Mouse (Mus musculus) frontal cortex, adult 2 months (tissue): ENCODE results near the gene Olfr314. TPM values are rescaled to one million over a fixed set of nuclear protein-coding genes. Genes with fewer than 3 reads are reported as not detected.
"Not testable (repeated sequence)": the region's sequence is repeated elsewhere in the genome, so short reads cannot be mapped to it uniquely, and the experiment has no call there.

ENCODE experiments used
- DNase-seq, 2 experiments: peaks; one replicate each; pipeline ENCODE4 v3.0.0; 2022; ENCODE audit warnings: low spot score in 1 of 2; ENCODE audit errors: extremely low spot score in 1 of 2
- polyA plus RNA-seq: library from polyadenylated mRNA; depleted of rRNA; stranded (reverse); fragments of >200 nt; gene quantifications from 2 replicates; pipeline ENCODE4 v1.2.3, GENCODE M21; 2012; rRNA removed

The Olfr314 gene
- polyA plus RNA-seq, result not detected in 2 replicates

DNA sequence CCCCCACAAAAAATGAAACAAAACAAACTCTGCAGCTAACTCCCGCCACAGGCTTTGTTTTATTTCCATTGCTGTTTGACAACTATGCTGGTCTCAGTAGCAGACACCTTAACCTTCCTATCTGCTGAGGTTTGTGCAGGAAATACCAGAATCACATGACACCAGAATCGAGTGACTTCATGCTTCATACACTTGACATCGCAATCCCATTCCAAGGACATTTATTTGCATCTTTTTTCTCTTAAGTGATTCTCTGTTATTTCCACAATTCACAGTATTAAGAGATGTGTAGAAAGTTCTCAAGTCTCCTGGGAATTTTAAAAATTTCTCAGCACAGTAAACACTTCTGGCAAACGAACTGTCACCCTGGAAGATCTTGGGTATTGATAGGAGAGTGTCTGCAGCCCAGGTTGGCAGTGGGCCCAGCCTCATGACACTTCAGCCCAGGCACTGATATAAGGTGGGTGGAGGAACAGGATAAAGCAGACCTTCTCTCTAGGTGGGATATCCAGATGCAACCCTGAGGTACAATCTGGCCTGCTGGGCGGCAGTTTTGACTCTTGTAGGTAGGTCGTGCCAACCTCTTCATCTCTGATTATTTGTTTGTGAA is at the start of gene Olfr314:
Gene Olfr314 (plus strand): TSS at position 473 of the 610 bp plus-strand sequence.
- DNase-seq, result no peak

DNA sequence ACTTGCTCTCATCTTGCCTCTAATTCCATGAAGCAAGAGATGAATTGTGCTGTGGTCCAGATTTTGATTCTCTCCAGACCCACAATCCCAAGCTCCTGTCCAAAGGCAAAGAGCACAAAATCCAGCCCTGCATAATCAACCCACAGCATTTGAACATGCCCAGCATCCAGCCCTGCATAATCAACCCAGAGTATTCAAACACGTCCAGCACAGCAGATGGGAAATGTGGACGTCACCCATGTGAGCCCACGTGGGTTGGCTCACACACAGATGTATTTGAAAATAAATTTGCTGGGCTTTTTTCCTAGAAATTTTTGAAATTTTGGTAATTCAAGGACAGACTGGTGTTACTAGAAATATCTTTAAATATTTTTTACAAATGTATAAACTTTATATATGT is 49.4 kb upstream of the Olfr314 start:
- peak in 1 of 2 experiments; percentile 47 for DNase-seq

DNA sequence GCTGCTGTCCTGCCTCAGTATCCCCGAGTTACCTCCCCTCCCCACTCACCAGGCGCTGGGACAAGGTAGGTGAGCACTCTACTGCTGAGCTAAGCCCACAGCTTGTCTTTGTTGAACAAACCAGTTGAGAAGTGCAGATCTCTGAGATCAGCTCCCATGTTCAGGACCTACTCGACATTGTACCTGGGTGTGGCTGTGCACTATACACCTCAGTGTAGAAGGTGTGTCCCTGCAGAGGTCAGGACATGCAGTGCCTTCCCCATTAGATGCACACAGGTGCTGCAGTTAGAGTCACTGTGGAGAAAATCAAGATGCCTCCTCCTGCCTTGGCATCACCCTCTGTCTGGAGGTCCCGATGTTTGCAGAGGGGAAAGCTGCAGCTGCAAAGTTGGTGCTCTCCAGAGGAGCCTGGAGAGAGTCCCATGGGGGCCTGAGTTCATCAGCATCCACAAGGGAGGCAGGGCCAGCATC is 43.9 kb upstream of the Olfr314 start, which contains the start of gene Olfr317:
Gene Olfr317 (minus strand): TSS at position 421 of the 471 bp plus-strand sequence.
- DNase-seq, result no peak

DNA sequence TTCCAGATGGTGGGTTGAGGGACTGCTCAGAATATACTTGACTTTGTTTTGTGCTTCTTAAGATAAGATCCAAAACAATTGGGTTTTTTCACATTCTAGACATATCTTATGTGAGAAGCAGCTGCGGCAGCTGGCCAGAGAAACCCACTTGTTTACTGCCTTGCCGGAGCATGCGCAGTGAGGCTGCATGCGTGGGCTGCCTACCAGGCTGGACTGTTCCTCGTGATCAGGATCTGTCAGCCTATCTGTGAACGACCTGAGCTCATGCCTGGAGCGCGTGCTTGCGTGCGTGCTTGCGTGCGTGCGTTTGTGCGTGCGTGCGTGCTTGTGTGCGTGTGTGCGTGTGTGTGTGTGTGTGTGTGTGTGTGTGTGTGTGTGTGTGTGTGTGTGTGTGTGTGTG is 31.7 kb upstream of the Olfr314 start:
- peak; percentile 35 to 73 for DNase-seq

DNA sequence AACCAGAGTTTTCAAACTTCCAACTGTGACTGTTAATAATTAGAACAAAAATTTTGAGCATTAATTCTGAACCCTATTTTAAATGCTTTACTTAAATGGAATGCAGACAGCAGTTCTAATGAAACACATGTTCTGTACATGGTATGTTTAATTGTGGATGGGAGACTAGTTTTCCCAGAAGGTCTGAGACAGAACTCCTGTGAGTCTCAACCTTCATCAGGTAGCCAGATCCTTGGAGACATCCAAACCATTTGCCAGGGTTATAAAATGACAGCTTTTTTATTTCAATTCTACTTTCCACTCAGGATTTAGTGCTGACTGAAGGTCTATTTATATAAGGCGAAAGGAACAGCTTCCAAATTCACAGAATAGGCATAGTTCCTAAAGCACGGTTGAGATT is 30.3 kb upstream of the Olfr314 start, which contains the start of gene Olfr316:
Gene Olfr316 (plus strand): TSS at position 301 of the 400 bp plus-strand sequence.
- no peak for DNase-seq

DNA sequence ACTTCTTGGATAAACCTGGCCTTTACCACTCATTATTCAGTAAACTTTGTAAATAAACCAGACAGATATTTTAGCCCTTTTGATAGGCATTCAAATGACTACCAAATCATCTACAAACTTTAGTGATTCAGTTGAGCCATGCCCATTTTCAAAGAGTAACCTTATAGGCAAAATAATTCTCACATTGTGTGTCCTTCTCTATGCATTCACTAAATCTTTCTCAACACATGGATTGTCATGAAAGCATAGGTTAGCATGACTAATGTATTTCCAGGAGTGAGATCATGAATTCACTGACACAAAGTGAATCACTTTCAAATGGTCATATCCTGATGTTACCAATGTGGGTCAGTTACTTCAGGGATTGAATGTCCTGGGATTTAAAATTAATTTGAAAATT is 9.9 kb upstream of the Olfr314 start, which contains the start of gene Olfr315:
Gene Olfr315 (plus strand): TSS at position 301 of the 400 bp plus-strand sequence.
- no peak for DNase-seq

DNA sequence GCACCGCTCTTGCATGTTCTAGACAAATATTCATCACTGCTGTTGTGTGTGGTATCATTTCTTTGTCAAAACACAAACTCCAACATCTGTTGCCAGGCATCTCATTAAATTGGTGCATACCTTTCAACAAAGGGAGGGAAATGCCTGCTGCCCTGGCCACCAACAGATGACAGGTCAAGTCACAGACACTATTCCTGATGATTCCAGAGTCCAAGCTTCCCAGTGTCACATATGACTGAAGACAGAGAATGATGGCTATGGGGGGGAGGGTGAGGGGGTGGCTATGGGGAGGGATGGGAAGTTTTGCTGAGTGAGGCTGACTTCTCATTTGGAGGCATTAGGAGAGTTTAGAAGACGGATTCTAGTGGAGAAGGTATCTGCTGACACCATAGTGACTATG is 1.4 kb downstream of the Olfr314 start:
- no peak for DNase-seq

DNA sequence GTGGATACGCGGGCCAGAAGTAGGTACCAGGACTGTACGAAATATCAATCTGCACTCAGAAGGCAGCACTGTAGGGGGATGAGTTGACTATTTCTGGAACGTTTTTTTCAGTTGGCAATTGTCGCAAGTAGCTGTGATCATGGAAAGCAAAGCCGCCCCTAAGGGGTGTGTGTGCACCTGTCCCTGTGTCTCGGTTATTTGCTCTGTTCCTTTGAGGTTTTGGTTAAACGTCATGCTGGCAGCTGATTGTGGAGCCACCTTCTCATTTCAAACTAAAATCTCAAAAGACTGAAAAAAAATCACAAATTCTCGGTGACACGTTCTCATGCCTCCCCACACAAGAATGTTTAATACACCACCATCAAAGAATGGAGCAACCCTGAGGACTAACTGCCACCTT is 4.9 kb downstream of the Olfr314 start:
- no peak for DNase-seq

DNA sequence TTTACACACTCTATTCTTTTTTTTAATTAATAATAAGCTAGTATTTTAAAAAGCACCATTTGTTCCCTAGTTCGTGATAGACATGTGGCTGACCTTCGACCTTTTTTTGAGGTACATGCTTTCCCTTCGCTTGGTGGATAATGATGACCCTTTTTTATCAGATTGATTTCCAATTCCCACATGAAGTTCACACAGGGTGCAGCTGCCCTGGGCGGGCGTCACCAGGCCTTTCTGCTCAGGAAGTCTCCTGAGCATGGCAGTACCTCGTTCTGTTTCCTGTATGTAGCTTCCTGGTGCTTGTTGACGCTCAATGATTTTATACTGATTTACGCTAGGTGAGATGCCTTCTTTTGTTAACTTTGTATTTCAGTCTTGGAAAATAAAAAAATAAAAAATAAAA is 5.6 kb downstream of the Olfr314 start:
- DNase-seq, result no peak

DNA sequence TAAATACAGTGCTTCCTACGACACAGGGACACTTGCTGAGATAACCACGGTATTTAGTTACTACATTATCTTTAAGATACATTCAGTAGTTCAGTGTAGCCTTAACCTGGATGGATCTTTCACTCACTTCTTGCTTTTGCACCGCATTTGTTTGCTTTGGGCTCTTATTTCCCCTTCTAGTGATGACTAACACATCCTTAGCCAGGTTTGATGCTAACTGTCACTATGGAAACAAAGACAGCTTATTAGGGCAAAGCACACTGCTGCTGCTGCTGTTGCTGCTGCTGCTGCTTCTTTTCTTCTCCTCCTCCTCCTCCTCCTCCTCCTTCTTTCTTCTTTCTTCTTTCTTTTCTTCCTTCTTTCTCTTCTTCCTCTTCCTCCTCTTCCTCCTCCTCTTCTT is 6.8 kb downstream of the Olfr314 start:
- no peak for DNase-seq

DNA sequence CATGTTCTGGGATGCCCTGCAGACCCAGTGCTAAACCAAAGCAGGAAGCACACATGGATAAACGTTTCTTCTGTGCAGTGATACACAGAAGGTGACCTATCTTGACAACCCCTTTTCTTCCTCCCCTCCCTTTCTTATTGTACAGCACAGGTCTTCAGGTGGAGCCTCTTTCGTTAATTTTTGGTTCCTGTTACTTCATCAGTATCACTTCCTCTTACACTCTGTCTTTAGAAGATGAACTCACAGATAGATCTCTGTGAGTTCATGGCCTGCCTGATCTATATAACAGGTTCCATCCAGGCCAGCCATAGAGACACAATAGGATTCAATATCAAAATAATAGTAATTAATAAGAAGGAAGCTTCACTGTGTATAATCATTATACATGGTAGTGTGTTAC is 7.3 kb downstream of the Olfr314 start:
- DNase-seq, result no peak

DNA sequence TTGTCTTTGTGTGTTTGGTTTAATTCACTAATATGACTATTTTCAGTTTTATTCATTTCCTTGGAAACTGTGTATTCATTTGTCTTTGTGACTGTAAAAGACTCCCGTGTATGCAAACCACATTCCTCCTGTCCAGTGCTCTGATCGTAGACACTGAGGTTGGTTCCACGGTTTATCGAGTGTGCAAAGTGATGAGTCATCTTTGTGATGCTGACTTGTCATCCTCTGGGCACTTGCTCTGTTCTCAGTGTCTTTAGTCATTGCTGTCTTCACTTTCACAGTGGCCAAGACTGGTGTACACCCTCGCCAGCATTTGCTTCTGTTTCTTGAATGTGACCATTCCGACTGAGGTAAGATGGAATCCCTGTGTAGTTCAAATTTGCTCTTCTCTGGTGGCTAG is 7.9 kb downstream of the Olfr314 start:
- DNase-seq, result no peak

DNA sequence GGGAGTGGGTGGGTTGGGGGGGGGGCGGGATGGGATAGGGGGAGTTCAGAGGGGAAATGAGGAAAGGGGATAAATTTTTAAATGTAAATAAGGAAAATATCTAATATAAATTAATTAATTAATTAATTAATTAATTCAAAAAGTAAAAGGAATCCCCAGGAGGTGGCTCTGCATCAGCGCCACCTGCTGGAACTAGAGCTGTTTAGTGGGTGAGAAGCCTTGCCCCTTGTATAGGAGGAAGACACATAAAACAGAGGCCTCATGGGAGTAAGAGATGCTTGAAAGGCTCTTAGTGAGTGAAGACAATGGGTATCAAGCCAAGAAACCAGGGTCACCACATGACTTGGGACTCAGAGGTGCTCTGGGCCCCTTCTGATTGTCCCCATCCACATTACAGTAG is 13.1 kb downstream of the Olfr314 start:
- DNase-seq, result no peak

DNA sequence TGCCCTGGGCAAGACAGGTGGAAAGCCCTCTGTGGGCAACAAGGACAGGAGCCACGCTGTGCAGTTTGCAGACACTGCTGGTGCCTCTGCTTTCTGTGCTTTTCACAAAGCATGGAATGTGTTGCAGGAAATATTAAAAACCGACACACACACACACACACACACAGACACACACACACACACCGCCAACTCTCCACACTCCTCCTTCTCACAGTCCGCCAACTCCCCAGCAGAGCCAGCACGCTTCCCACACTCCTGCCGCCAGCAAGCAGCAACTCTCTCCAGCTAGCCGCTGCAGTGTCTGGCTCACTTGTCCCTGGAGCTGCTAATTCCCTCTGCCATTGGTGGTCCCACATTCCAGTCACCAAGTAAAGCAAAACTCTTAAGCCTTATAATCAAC is 14.1 kb downstream of the Olfr314 start:
- peak; percentile 71 to 85 for DNase-seq

DNA sequence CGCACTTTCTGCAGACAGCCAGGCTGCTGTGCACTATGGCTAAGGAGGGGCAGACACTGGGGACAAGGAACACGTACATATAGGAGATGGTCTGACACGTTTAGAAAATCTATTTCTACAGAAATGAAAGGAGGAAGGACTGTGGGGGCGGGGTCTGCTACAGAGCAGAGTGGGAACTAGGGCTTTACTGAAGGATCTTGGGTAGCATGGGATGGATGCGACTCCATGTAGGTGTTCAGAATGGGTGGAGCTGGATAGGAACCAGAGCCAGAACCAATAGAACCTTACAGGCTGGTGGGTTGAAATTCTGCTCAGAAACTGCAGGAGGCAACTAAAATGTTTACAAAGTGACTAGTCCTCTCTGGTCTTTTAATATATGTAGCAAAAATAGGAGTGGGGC is 17.0 kb downstream of the Olfr314 start:
- DNase-seq, result peak; percentile 14 to 59

DNA sequence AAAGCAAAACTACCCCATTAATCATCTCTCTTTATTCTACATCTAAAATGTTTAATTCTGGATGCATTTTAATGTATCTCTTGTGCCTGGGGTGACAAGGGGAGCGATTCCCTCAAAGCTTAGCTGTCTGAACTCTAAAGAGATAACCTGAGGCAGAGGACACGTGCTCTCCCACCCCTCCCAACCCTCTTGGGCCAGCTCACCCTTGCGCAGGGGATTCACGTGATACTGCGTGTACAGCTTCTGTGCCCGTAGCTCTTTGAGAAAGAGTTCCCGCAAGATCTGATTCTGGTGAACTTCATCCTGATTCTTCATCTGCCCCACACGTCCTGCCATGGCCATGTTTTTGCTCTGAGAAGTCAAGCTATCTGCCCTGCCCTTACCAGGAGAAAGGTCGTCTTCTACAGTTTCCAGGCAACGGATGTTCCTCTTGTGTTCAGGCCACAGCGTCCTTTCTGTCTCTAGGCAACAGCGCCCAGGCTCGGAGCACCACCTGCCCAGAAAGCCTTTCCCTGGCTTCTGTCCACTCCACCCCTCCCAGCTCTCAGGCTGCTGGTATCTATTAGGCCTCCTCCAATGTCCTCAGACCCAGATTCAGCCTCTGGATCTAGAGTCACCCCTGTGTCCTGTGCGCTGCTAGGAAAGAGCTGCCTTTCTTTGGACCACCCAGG is 18.9 kb downstream of the Olfr314 start, which contains the start of gene Fam183b:
Gene Fam183b (minus strand): TSS at position 403 of the 671 bp plus-strand sequence.
- peak in 1 of 2 experiments; percentile 24 for DNase-seq

DNA sequence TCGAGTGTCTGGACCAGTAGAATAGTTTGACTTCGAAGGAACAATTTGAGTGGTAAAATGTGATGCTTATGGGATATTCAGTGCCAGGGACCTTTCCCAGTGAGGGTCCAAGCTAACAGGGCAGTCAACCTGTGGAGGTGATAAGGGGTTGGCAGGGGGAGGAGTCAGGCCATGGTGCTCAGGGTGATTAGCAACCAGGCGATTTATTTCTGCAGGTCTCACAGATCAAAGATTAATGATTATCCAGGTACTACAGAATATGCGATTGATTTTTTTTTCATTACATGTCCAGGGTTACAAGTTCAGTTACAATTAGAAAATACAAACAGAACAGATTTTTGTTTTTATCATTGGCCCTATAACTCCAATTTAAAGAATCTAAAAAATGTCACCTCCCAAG is 21.1 kb downstream of the Olfr314 start:
- DNase-seq, result no peak

DNA sequence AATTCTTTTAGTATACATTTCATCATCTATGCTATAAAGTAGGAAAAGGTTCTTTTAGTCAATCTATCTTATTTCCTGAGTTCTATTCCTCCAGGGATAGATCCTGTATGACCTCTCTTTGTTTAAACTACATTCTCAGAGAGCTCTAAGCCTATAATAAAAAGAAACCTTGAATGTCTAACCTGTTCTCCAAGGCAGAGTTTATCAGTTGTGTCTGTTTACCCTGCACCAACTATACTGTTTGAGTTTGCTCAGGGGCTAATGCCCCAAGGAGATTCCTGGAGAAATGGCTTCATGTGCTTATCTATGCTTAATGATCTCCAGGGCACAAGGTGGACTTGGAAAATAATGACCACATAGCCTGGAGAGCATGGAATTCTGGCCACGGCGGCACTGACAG is 21.6 kb downstream of the Olfr314 start:
- DNase-seq, result no peak

DNA sequence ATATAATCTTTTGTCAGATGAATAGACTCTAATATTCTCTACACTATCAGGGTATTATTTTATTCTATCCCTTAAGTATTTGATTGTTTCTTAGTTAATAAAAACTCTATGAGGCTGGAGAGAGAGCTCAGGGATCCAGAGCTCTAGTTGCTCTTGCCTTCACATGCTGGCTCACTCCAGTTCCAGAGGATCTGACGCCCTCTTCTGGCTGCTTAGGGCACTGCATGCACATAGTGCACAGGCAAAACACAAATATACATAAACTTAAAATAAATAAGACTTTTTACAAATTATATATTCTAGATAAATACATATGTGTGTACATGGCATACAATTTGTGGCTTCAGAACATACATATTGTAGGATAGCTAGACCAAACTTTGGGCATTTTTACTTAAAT is 29.2 kb downstream of the Olfr314 start:
- DNase-seq, result no peak

DNA sequence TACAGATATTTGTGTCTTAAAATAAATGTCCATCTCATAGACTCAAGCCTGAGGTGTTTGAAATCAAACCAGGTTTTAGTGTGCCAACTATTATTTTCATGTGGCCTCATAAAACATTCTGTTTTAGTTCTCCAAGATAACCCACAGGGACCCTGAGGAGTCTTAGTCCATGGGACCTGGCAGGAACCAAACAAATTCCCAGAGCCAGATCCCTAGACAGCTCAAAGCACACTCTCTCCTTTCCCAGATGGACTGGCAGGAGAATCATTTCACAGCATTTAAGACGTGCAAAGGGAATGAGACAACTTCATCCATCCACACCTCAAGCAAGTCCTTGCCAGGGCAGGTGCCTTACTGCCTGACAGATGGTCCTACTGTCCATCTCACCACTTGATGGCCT is 31.9 kb downstream of the Olfr314 start, which contains the start of gene Olfr313:
Gene Olfr313 (plus strand): TSS at position 301 of the 400 bp plus-strand sequence.
- not testable (repeated sequence) for DNase-seq

DNA sequence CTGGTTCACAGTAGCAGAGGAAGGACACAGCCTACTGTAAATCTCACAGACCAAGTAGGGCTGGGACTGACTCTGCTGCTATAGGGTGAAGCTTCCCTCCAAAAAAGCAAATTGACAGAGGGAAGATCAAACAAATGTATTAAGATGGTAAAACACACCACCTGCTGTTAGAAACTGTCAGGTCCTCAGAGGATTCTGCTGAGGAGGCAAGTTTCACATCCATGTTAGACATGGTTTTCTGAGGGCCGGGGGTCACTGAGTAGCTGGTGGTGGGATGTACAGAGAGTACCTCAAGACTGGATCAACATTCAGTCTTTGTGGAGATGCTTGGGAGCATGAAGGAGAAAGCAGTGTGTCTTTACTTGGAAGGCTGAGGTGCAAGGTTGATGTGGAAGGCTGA is 32.9 kb downstream of the Olfr314 start:
- DNase-seq, result no peak

DNA sequence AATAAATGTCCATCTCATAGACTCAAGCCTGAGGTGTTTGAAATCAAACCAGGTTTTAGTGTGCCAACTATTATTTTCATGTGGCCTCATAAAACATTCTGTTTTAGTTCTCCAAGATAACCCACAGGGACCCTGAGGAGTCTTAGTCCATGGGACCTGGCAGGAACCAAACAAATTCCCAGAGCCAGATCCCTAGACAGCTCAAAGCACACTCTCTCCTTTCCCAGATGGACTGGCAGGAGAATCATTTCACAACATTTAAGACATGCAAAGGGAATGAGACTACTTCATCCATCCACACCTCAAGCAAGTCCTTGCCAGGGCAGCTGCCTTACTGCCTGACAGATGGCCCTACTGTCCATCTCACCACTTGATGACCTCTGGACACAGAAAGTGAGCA is 46.2 kb downstream of the Olfr314 start, which contains the start of gene Olfr312:
Gene Olfr312 (plus strand): TSS at position 301 of the 400 bp plus-strand sequence.
- DNase-seq, result not testable (repeated sequence)
